9 mouse cellular contexts compared by ENCODE assay signal in the genomic region with DNA sequence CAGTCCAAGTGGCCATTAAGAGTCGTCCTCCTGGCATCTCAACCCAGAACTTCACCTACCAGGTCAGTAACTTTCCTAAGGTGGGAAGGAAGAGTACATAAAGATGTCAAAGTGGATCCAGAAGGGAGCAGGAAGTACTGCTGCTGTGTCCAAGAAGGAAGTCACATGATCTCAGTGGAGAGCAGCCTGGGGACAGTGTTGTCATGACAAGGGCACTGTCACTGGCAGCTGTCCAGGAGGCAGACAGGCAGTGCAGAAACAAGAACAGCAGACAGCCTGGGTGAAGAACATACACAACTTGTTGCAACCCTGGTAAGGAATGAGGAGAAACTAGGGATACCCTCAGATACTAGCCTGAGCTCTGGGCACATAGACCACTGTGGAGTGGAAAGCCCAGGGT. TPM values are rescaled to one million over a fixed set of nuclear protein-coding genes. Genes with fewer than 3 reads are reported as not detected.
DNase-seq lines count a peak whose midpoint lies in the region; ATAC-seq lines count a peak whose summit lies in the region.
"Had no signal": no experiment of that assay in that cellular context is flagged by ENCODE, and none has a peak within 500 bp of the region (broad histone marks: within the 10 kb centered on the region; RNA-seq: fewer than 3 reads in every experiment).

No protein-coding gene starts in this region.

- no peak overlapping the region for H3K27ac ChIP-seq in kidney, embryonic 15.5 days
- H3K27ac ChIP-seq: limb, embryonic 15.5 days had no signal

- intact Hi-C loops in heart, postnatal 25 days (cut with DNase I) = no loop called here
- intact Hi-C loops in left cerebral cortex, postnatal 25 days (cut with DNase I) = no loop called here

- H3K4me3 ChIP-seq in kidney, embryonic 15.5 days (replicated peaks) = no peak overlapping the region
- H3K4me3 ChIP-seq: limb, embryonic 15.5 days had no signal

- H3K9me3 ChIP-seq in kidney, embryonic 15.5 days (replicated peaks) = no peaks in the 10 kb centered on the region
- H3K9me3 ChIP-seq: limb, embryonic 15.5 days had no signal

- no peaks in the 10 kb centered on the region for H3K4me1 ChIP-seq in kidney, embryonic 15.5 days
- H3K4me1 ChIP-seq: limb, embryonic 15.5 days had no signal

- ATAC-seq in kidney, embryonic 15.5 days (replicated peaks; ENCODE audit: low FRiP score) = no peak

- DNase-seq in kidney, adult 18-20 months = peak; percentile 55
- peak; percentile 81 to 83 for DNase-seq in adrenal gland, postnatal 36 days
- peak; percentile 26 for DNase-seq in heart, postnatal 25 days (ENCODE audit: low spot score)
- DNase-seq in lung, postnatal 4 days = peak; percentile 71 to 81
- no peak for DNase-seq in Muller cell, postnatal 12 days (ENCODE audit: inconsistent ontology term)
- DNase-seq in left cerebral cortex, postnatal 25 days (ENCODE audit: low spot score in 2 of 2) = no peak
- no peak for DNase-seq in left cerebral cortex, adult 8-10 months (ENCODE audit: low spot score in 2 of 2)

- 56% methylated on average over 1 of the region's 1 CpGs for WGBS in kidney, embryonic 15.5 days

- H3K4me2 ChIP-seq in kidney, embryonic 15.5 days = no peak overlapping the region
- H3K4me2 ChIP-seq: limb, embryonic 15.5 days had no signal

- H3K9ac ChIP-seq in kidney, embryonic 15.5 days = no peak overlapping the region
- H3K9ac ChIP-seq: limb, embryonic 15.5 days had no signal

- H3K36me3 ChIP-seq in kidney, embryonic 15.5 days = no peaks in the 10 kb centered on the region
- H3K36me3 ChIP-seq: limb, embryonic 15.5 days had no signal

- no peaks in the 10 kb centered on the region for H3K27me3 ChIP-seq in kidney, embryonic 15.5 days
- H3K27me3 ChIP-seq: limb, embryonic 15.5 days had no signal

RNA-seq across cellular contexts. Expression of a gene that starts 8.4 kb away (rescaled TPM):
- 0.14 and 0.44 TPM in 2 replicates for polyA plus RNA-seq in kidney, embryonic 15.5 days (2015; fragmentation: Nextera tagmentation; extraction: Ambion mirVana)
- under 1 TPM; 0.30 to 0.66 TPM for total RNA-seq in adrenal gland, postnatal 36 days (2021)
- 1 to 10 TPM; 1.6 to 1.7 TPM for total RNA-seq in heart, postnatal 25 days (2021)
- total RNA-seq in left cerebral cortex, postnatal 25 days (2021) = 10 to 100 TPM in 1 of 2 experiments, 1 to 10 TPM in 1; 8.7 to 10.0 TPM
- 10 to 100 TPM; 12.1 to 13.3 (median 12.8) TPM for total RNA-seq in left cerebral cortex, adult 8-10 months (2022)

RNA-seq across cellular contexts. Expression of a gene that starts 8.9 kb away (rescaled TPM):
- 5.2 and 8.1 TPM in 2 replicates for polyA plus RNA-seq in kidney, embryonic 15.5 days (2015; fragmentation: Nextera tagmentation; extraction: Ambion mirVana)
- total RNA-seq in adrenal gland, postnatal 36 days (2021) = under 1 TPM in 1 of 2 experiments, not detected in 1; 0.33 TPM
- total RNA-seq in heart, postnatal 25 days (2021) = 10 to 100 TPM; 29.5 to 32.8 TPM
- 1 to 10 TPM; 4.6 to 9.4 TPM for total RNA-seq in left cerebral cortex, postnatal 25 days (2021)
- 10 to 100 TPM in 2 of 4 experiments, 1 to 10 TPM in 2; 7.5 to 11.3 (median 9.3) TPM for total RNA-seq in left cerebral cortex, adult 8-10 months (2022)

RNA-seq across cellular contexts. Expression of a gene that starts 21.4 kb away (rescaled TPM):
- polyA plus RNA-seq in kidney, embryonic 15.5 days (2015; fragmentation: Nextera tagmentation; extraction: Ambion mirVana) = 224 and 234 TPM in 2 replicates
- total RNA-seq in adrenal gland, postnatal 36 days (2021) = 100 to 1,000 TPM; 412 to 482 TPM
- total RNA-seq in heart, postnatal 25 days (2021) = 100 to 1,000 TPM; 607 to 615 TPM
- 100 to 1,000 TPM; 182 to 187 TPM for total RNA-seq in left cerebral cortex, postnatal 25 days (2021)
- 100 to 1,000 TPM; 192 to 222 (median 206) TPM for total RNA-seq in left cerebral cortex, adult 8-10 months (2022)

RNA-seq across cellular contexts. Expression of a gene that starts 21.5 kb away (rescaled TPM):
- 176 and 184 TPM in 2 replicates for polyA plus RNA-seq in kidney, embryonic 15.5 days (2015; fragmentation: Nextera tagmentation; extraction: Ambion mirVana)
- total RNA-seq in adrenal gland, postnatal 36 days (2021) = 100 to 1,000 TPM; 161 to 166 TPM
- total RNA-seq in heart, postnatal 25 days (2021) = 10 to 100 TPM; 83.8 to 87.4 TPM
- total RNA-seq in left cerebral cortex, postnatal 25 days (2021) = 10 to 100 TPM; 94.6 to 99.7 TPM
- 100 to 1,000 TPM in 2 of 4 experiments, 10 to 100 TPM in 2; 90.7 to 130 (median 99.7) TPM for total RNA-seq in left cerebral cortex, adult 8-10 months (2022)

RNA-seq across cellular contexts. Expression of a gene that starts 48.9 kb away (rescaled TPM):
- polyA plus RNA-seq in kidney, embryonic 15.5 days (2015; fragmentation: Nextera tagmentation; extraction: Ambion mirVana) = 12.4 and 15.2 TPM in 2 replicates
- 10 to 100 TPM; 21.6 to 31.5 TPM for total RNA-seq in adrenal gland, postnatal 36 days (2021)
- 10 to 100 TPM; 29.1 to 30.6 TPM for total RNA-seq in heart, postnatal 25 days (2021)
- 10 to 100 TPM; 11.1 to 14.1 TPM for total RNA-seq in left cerebral cortex, postnatal 25 days (2021)
- 10 to 100 TPM; 10.8 to 13.3 (median 12.1) TPM for total RNA-seq in left cerebral cortex, adult 8-10 months (2022)

Comparison
In these comparisons a context has a peak if more than half of its experiments do, and no peak if none do; other contexts are left out.
1. DNase-seq: peak in kidney, adult 18-20 months (single experiment), adrenal gland, postnatal 36 days (2 of 2), heart, postnatal 25 days (single experiment) and lung, postnatal 4 days (2 of 2); none in Muller cell, postnatal 12 days (single experiment), left cerebral cortex, postnatal 25 days (0 of 2) and left cerebral cortex, adult 8-10 months (0 of 2).
2. RNA of a gene that starts 8.9 kb away (total RNA-seq): 29.5 to 32.8 TPM in heart, postnatal 25 days, 7.5 to 11.3 TPM in left cerebral cortex, adult 8-10 months and 4.6 to 9.4 TPM in left cerebral cortex, postnatal 25 days; 0.33 TPM in adrenal gland, postnatal 36 days; every median in the first group is over 4 times any median in the second.